Mouse (Mus musculus): ENCODE results near the gene Zfp710.

DNA sequence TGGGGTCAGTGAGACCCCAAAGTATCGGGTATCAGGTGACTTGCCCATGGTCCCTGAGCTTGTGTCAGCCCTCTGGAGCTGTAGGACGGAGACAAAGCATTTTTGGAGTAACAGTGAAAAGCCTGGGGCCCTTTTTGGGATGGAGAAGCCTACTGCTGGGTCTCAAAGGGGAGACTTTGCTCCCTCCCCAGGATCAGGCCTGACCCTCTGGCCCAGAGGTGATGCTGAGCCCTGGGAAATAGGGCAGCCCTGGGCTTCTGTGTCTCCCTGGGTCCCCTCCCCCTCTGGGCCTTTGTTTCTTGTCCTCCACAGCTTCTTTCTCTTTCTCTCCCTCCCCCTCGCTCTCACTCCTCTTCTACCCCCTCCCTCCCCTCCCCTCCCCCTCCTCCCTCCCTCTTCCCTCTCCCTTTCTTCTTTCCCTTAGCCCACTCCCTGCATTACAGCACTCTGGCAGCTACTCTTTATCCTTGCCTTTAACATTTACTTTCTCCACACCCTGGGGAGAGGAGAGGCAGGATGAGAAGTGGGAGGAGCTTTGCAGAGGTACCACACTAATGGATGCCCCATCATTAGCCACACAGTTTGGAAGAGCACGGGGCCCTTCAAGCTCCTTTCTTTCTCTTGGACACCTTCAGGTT, 51.5 kb downstream of the Zfp710 start:
- TF ChIP-seq CTCF (IDR thresholded peaks at IDR 0.05; ENCODE audit: borderline replicate concordance, insufficient read depth, low read length) = no peak
- no peak for TF ChIP-seq POLR2A (IDR thresholded peaks at IDR 0.05; ENCODE audit: low read depth, low read length)
